Mouse (Mus musculus): ENCODE results near the gene Tead1. TPM values are rescaled to one million over a fixed set of nuclear protein-coding genes. Genes with fewer than 3 reads are reported as not detected.
A peak's percentile ranks its signal among the peaks of the same experiment; 100 is the strongest.

Tead1 gene
- total RNA-seq, 2 experiments from 2014 or later = not detected

DNA sequence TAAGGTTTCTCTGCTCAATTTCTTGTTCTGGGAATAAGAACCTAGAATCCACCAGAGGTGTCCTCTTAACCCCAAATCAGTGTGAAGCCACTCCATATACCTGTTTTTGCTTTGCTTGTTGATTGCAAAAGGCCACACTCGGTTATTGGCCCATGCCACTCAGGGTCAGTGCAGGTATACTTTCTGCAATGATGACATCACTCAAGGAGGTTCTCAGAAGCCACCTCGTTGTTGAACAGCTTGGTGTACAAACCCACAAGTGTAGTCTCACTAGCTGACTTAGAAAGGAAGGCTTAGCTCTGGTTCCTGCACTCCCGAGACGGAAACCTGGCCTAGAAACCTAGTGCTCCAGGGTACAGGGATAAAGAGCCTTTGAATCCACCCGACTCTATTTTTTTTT is 263.4 kb downstream of the Tead1 start:
- no peak for ATAC-seq (replicated peaks; ENCODE audit: low FRiP score, low TSS enrichment, poor library complexity, severe bottlenecking)

DNA sequence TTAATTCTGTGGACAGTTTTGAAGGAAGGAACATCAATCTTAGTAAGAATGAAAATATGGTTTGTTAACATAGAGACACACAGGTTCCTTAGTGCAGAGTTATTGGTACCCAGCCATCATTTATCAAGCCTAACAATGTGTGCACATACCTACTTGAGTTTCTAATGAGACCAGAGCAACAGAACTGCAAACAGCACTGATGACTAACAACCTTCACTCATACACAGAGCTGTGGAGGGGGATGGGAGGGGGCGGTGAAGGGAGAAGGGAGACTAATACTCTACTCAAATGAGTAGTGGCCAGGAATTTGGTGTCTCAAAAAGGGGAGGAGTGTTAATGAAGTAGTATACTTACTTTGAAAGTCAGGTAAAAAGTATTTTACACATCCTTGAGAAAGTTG is 263.9 kb downstream of the Tead1 start:
- no peak for ATAC-seq (replicated peaks; ENCODE audit: low FRiP score, low TSS enrichment, poor library complexity, severe bottlenecking)

DNA sequence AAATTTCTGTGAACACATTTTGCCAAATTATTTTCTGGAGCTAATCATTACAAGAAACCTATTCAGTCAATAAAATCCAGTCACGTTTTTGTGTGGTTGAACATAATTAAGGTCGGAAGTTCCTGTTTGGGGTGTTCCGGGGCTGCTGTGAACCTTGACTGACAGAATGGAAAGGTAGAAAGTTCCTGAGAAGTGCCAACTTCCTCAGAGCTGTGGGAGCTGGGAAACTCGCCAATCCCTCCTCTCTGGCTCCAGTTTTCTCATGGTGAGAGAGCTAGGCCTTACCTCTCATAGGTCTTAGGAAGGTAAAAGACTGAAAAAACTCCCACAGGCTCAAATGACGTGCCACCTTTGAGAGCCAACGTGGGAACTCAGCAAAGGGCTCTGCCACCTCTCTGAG is 267.6 kb downstream of the Tead1 start:
- no peak for ATAC-seq (replicated peaks; ENCODE audit: low FRiP score, low TSS enrichment, poor library complexity, severe bottlenecking)

DNA sequence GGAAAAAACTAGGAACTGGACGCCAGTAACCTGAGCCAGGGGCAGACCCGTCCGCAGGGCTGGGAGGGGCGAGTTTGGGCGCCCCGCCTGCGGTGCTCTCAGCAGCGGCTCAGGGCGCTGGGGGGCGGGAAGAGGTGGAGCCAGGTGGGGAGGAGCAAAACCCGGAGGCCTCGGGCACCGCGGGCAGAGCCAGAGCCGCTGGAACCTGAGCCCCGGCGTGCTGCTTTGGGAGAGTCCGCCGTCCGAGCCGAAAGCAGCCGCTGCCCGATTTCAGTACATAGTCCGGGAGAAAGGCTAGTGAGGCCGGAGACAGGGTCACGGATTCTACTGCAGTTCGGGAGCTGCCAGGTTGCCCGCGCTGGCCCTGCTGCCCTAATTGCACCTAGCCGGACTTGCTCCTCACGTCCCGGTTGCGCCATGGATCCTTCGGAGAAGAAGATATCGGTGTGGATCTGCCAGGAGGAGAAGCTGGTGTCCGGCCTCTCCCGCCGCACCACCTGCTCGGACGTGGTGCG is 274.7 kb downstream of the Tead1 start, which contains the start of gene Rassf10:
Gene Rassf10 (plus strand): TSS at position 186 of the 515 bp plus-strand sequence.
- peak; percentile 73 for ATAC-seq (replicated peaks; ENCODE audit: low FRiP score, low TSS enrichment, poor library complexity, severe bottlenecking)

DNA sequence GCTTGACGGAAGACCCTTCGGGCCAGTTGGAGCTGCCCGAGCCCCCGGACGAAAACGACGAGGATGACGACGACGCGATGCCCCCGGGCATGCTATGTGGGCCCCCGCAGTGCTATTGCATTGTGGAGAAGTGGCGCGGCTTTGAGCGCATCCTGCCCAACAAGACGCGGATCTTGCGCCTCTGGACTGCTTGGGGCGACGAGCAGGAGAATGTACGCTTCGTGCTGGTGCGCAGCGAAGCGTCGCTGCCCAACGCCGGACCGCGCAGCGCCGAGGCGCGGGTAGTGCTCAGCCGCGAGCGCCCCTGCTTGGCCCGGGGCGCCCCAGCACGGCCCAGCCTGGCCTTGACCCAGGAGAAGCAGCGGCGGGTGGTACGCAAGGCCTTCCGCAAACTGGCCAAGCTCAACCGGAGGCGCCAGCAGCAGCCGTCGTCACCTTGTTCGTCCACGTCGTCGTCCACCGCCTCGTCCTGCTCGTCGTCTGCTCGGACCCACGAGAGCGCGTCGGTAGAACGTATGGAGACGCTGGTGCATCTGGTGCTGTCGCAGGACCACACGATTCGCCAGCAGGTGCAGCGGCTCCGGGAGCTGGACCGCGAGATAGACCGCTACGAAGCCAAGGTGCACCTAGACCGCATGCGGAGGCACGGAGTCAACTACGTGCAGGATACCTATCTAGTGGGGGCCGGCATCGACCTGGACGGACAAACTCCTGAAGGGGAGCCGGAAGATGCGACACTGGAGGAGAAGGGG is 275.4 kb downstream of the Tead1 start:
- no peak for ATAC-seq (replicated peaks; ENCODE audit: low FRiP score, low TSS enrichment, poor library complexity, severe bottlenecking)

DNA sequence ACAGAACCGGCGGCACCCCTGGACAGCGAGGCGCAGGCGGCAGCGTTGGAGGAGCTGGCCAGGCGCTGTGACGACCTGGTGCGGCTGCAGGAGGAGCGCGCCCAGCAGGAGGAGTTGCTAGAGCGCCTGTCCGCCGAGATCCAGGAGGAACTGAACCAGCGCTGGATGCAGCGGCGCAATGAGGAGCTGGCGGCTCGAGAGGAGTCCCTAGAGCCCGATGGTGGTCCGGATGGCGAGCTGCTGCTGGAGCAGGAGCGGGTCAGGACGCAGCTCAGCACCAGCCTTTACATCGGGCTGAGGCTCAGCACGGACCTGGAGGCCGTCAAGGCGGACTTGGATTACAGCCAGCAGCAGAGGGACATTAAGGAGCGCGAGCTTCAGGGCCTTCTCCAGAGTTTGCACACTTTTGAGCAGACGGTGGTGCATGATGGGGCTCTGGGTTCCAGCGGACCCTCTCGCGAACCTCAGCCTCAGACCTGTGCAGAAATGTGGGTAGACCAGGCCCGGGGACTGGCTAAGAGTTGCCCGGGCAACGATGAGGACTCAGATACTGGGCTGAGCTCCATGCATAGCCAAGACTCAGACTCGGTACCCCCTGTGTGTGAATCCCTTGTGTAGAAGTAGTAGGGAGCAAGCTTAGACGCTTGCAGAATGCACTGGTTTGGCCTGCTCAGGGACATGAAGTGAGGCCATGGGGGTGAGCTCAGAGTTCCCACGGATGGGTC is 276.1 kb downstream of the Tead1 start:
- 0 out of 2 replicates have a peak, but pooled peaks have one; percentile 24 for ATAC-seq (replicated peaks; ENCODE audit: low FRiP score, low TSS enrichment, poor library complexity, severe bottlenecking)

DNA sequence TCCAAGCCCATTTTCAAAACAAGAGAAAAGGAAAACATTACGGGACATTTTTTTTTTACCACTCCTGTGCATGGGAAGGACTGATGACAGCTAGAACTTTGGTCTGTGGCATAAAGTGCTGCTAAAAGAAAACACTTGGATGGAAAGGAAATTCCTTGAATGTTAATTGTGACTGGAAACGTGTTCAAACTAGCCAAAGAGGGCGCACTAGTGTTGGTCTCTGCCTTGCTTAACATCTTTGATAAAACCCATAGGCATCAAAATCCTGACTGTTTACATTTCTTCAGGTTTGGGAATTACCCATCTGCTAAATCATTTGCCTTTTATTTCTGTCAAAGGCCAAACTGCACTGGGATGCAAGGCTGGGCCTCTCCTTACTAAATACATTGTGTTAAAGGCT is 276.8 kb downstream of the Tead1 start:
- no peak for ATAC-seq (replicated peaks; ENCODE audit: low FRiP score, low TSS enrichment, poor library complexity, severe bottlenecking)

Data from megakaryocyte-erythroid progenitor cell, adult 5-6 weeks (primary cell).